Mouse (Mus musculus) CH12.LX (cell line): ENCODE measurements at regions not wholly inside any gene's neighbourhood (a gene's known extent, or its start where the extent isn't known, plus 50 kb on each side); places are given as distances from the start of the nearest gene placed in this dataset.

Experiments
- DNase-seq: peaks from one replicate; pipeline ENCODE4 v3.0.0-alpha.2; 2013; ENCODE audit errors: extremely low read depth
- H3K27ac ChIP-seq: 2 replicates; pipeline ENCODE4 v1.5.1; 2012; ENCODE audit warnings: low read depth, mild to moderate bottlenecking, control low read depth, moderate library complexity; ENCODE audit not compliant: insufficient read depth
- H3K27me3 ChIP-seq: replicated peaks from 2 replicates; pipeline ENCODE3; 2012; ENCODE audit warnings: inconsistent platforms
- H3K36me3 ChIP-seq, 2 experiments: replicated peaks in 1 of 2; 2 replicates each; pipeline versions ENCODE3 to v1.6.1; 2012; ENCODE audit warnings: inconsistent platforms in 1 of 2, low read length in 1 of 2, mild to moderate bottlenecking in 1 of 2, mixed read lengths in 1 of 2, moderate library complexity in 1 of 2; ENCODE audit not compliant: control insufficient read depth in 1 of 2, insufficient read depth in 1 of 2
- H3K4me1 ChIP-seq, 2 experiments: 2 replicates each; pipeline ENCODE4 v1.6.1; 2012; ENCODE audit warnings: inconsistent platforms in 1 of 2, moderate library complexity in 1 of 2; ENCODE audit not compliant: insufficient read depth in 2 of 2, control insufficient read depth in 1 of 2
- H3K4me2 ChIP-seq: 2 replicates; pipeline ENCODE4 v1.6.1; 2012; ENCODE audit warnings: low read depth, mild to moderate bottlenecking, control low read depth; ENCODE audit not compliant: poor library complexity, insufficient read depth, severe bottlenecking
- H3K4me3 ChIP-seq, 3 experiments: fragments of 150-350 bp in 1 of 3; sonication (generic) in 1 of 3; replicated peaks in 1 of 3; 2 replicates each; pipeline versions ENCODE3 to v1.5.1; 2011 to 2012; ENCODE audit warnings: low read depth in 2 of 3, low read length in 2 of 3, mild to moderate bottlenecking in 2 of 3, moderate library complexity in 2 of 3, control low read depth in 1 of 3, improper control_type of control experiment in 1 of 3, inconsistent platforms in 1 of 3, mixed read lengths in 1 of 3; ENCODE audit not compliant: poor library complexity in 1 of 3
- H3K79me2 ChIP-seq: replicated peaks from 2 replicates; pipeline ENCODE4 v1.6.1; 2012; ENCODE audit warnings: mild to moderate bottlenecking, moderate library complexity; ENCODE audit not compliant: control insufficient read depth, poor library complexity, insufficient read depth, severe bottlenecking; ENCODE audit errors: extremely low read depth
- H3K9ac ChIP-seq: 2 replicates; pipeline ENCODE4 v1.6.1; 2012; ENCODE audit warnings: low read depth, mild to moderate bottlenecking, control low read depth, moderate library complexity; ENCODE audit not compliant: insufficient read depth
- H3K9me3 ChIP-seq: replicated peaks from 2 replicates; pipeline ENCODE3; 2012; ENCODE audit warnings: low read length, inconsistent platforms, mixed read lengths
- BHLHE40 ChIP-seq: IDR thresholded peaks from 2 replicates; pipeline ENCODE4 v1.6.1; 2011; ENCODE audit warnings: mild to moderate bottlenecking, low read depth, low read length, improper control_type of control experiment
- CHD2 ChIP-seq: IDR thresholded peaks from 2 replicates; pipeline ENCODE4 v1.6.1; 2011; ENCODE audit warnings: low read length, improper control_type of control experiment
- EP300 ChIP-seq: IDR thresholded peaks from 2 replicates; pipeline ENCODE4 v1.6.1; 2011; ENCODE audit warnings: low read length, improper control_type of control experiment
- ETS1 ChIP-seq: conservative IDR thresholded peaks from 2 replicates; pipeline ENCODE4 v1.6.1; 2012; ENCODE audit warnings: low read depth, mild to moderate bottlenecking, inconsistent platforms, low read length, improper control_type of control experiment, moderate library complexity
- IRF4 ChIP-seq: IDR thresholded peaks from 2 replicates; pipeline ENCODE4 v1.6.1; 2014; ENCODE audit warnings: low read depth, mild to moderate bottlenecking, inconsistent platforms, low read length, improper control_type of control experiment
- JUN ChIP-seq: IDR thresholded peaks from 2 replicates; pipeline ENCODE4 v1.6.1; 2011; ENCODE audit warnings: low read depth, mild to moderate bottlenecking, low read length, improper control_type of control experiment, moderate library complexity; ENCODE audit not compliant: insufficient read depth
- JUND ChIP-seq: conservative IDR thresholded peaks from 2 replicates; pipeline ENCODE4 v1.6.1; 2011; ENCODE audit warnings: low read depth, low read length, improper control_type of control experiment
- MAFK ChIP-seq: IDR thresholded peaks from 2 replicates; pipeline ENCODE4 v1.6.1; 2011; ENCODE audit warnings: low read length, improper control_type of control experiment; ENCODE audit not compliant: insufficient replicate concordance
- MAX ChIP-seq: IDR thresholded peaks from 2 replicates; pipeline ENCODE4 v1.6.1; 2011; ENCODE audit warnings: low read length, improper control_type of control experiment
- NELFE ChIP-seq: IDR thresholded peaks from 2 replicates; pipeline ENCODE4 v1.6.1; 2011; ENCODE audit warnings: low read depth, low read length, improper control_type of control experiment
- PAX5 ChIP-seq: IDR thresholded peaks from 2 replicates; pipeline ENCODE4 v1.6.1; 2012; ENCODE audit warnings: low read length, inconsistent platforms, mixed read lengths
- RAD21 ChIP-seq: IDR thresholded peaks from 2 replicates; pipeline ENCODE4 v1.6.1; 2011; ENCODE audit warnings: low read depth, mild to moderate bottlenecking, low read length, improper control_type of control experiment, moderate library complexity
- TBP ChIP-seq: conservative IDR thresholded peaks from 2 replicates; pipeline ENCODE4 v1.6.1; 2011; ENCODE audit warnings: low read depth, low read length, improper control_type of control experiment
- ZNF384 ChIP-seq: IDR thresholded peaks from 2 replicates; pipeline ENCODE4 v1.6.1; 2012; ENCODE audit warnings: low read depth, low read length, improper control_type of control experiment, inconsistent platforms
- dilution Hi-C: fragments of 300-500 bp; cut with MboI; formaldehyde crosslinking; loops from 2 replicates; pipeline ENCODE4 v1.14.3; 2020; ENCODE audit warnings: low sequenced_read_pairs; ENCODE audit not compliant: extremely low pct_unique_long_range_greater_than_20kb, extremely low pct_ligation_motif_present
- in situ Hi-C: fragments of 300-500 bp; cut with MboI; formaldehyde crosslinking; loops from 3 replicates; pipeline ENCODE4 v1.14.3; 2019; ENCODE audit warnings: low sequenced_read_pairs, low pct_ligation_motif_present, low pct_unique_long_range_greater_than_20kb, mixed read lengths

- peaks cover 22 to 57% of the 10 kb centered on the region in 2 experiments for H3K4me1 ChIP-seq
These were observed 83.9 kb upstream of the Gm9887 start for GRCm38 (mm10) chr12:69456116-69456515.

GRCm38 (mm10) chr12:69455566-69455965 is 83.3 kb upstream of the Gm9887 start:
- in situ Hi-C loops (loop anchor here (5.0 kb wide), 1 partner anchor 38 kb away; no protein-coding TSS in a partner anchor), dilution Hi-C loops (no loop called here)
- no peak overlapping the region for H3K4me2 ChIP-seq
- H3K27me3 ChIP-seq, result no peaks in the 10 kb centered on the region
- no peaks in the 10 kb centered on the region for H3K79me2 ChIP-seq
- TF ChIP-seq EP300 (peak; percentile 36; the same call in 1 of the 2 replicates), IRF4 (peak; percentile 39; the same call in 1 of the 2 replicates), PAX5 (no peak)
- peaks cover 9% of the 10 kb centered on the region for H3K9me3 ChIP-seq
- no peaks in the 10 kb centered on the region for H3K36me3 ChIP-seq
- peaks cover 21 to 53% of the 10 kb centered on the region in 2 experiments for H3K4me1 ChIP-seq
- no peak overlapping the region for H3K27ac ChIP-seq
- no peak overlapping the region for H3K4me3 ChIP-seq
- no peak overlapping the region for H3K9ac ChIP-seq
- no peak for DNase-seq

More at GRCm38 (mm10) chr12:69456116-69456515, 83.9 kb upstream of the Gm9887 start:
- no peak overlapping the region for H3K9ac ChIP-seq
- H3K79me2 ChIP-seq, result no peaks in the 10 kb centered on the region
- H3K27me3 ChIP-seq, result no peaks in the 10 kb centered on the region
- DNase-seq, result no peak
- H3K4me3 ChIP-seq, result no peak overlapping the region
- no peak for TF ChIP-seq ETS1
- TF ChIP-seq BHLHE40, result no peak
- no peak for TF ChIP-seq TBP
- no peak for TF ChIP-seq MAX
- TF ChIP-seq ZNF384, result no peak
- no peak for TF ChIP-seq EP300
- no peak for TF ChIP-seq CHD2
- no peak for TF ChIP-seq JUND
- TF ChIP-seq NELFE, result no peak
- no peak for TF ChIP-seq RAD21
- no peak for TF ChIP-seq MAFK
- dilution Hi-C loops (no loop called here), in situ Hi-C loops (loop anchor here (5.0 kb wide), 1 partner anchor 39 kb away; no protein-coding TSS in a partner anchor)
- no peak overlapping the region for H3K4me2 ChIP-seq
- H3K9me3 ChIP-seq, result peaks cover 9% of the 10 kb centered on the region
- H3K27ac ChIP-seq, result no peak overlapping the region
- H3K36me3 ChIP-seq, result no peaks in the 10 kb centered on the region

DNA sequence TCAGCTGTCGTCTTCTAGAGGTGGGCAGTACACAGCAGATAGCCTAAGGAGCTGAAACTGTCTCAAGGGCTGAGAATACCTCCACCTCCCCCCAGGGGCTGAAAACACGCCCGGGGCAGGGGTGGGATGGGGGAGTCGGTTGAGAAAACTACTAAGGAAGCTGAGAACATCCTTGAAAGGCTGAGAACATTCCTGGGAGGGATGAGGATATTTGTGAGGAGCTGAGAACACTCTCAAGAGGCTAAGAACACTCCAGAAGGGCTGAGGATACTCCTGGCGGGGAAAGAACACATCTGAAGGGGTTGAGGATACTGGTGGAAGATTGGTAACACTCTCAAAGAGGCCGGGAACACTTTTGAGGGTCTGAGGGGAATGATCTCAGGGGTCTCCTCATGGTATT is 81.3 kb upstream of the Gm9887 start:
- no peaks in the 10 kb centered on the region for H3K79me2 ChIP-seq
- dilution Hi-C loops (no loop called here), in situ Hi-C loops (no loop called here)
- H3K4me1 ChIP-seq, result peaks cover 17 to 55% of the 10 kb centered on the region in 2 experiments
- no peak overlapping the region for H3K4me2 ChIP-seq
- no peak overlapping the region for H3K9ac ChIP-seq
- no peak for TF ChIP-seq JUN
- no peaks in the 10 kb centered on the region for H3K27me3 ChIP-seq
- no peak overlapping the region for H3K27ac ChIP-seq
- peaks cover 9% of the 10 kb centered on the region for H3K9me3 ChIP-seq
- DNase-seq, result no peak
- no peaks in the 10 kb centered on the region for H3K36me3 ChIP-seq
- no peak overlapping the region for H3K4me3 ChIP-seq
